Mouse (Mus musculus): Measurements from ENCODE around the gene Epha6. TPM values are rescaled to one million over a fixed set of nuclear protein-coding genes. Genes with fewer than 3 reads are reported as not detected.

Epha6 gene
- polyA plus RNA-seq, 1 experiment from 2014 or later, result not detected

DNA sequence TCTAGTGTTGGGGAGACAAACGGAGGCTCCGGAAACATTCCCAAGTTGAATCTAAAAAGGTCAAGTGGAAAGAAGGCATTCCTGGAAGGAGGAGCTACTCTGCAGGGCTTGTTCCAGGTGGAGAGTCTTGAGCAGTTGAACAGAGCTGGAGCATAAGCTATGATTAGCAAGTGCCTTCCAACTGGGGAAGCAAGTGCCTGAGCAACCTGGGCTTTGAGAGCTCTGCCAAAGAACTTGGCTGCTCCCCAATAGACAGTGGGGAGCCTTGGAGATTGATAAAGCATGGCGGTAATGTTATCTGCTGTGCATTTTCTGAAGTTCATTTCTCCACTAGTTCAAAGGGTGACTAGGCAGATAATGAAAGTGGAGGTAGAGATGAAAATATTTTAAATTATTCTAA lies 733.5 kb downstream of the Epha6 start:
- Histone ChIP-seq H3K9me3 (ENCODE audit: low read length) (no peaks in the 10 kb centered on the region), H3K9ac (replicated peaks; ENCODE audit: low read depth) (no peak overlapping the region), H3K36me3 (ENCODE audit: insufficient read depth, low read length) (no peaks in the 10 kb centered on the region), H3K27ac (ENCODE audit: low read length) (no peak overlapping the region), H3K4me3 (ENCODE audit: low read depth, low read length) (no peak overlapping the region), H3K4me1 (ENCODE audit: insufficient read depth, low read depth, low read length) (no peaks in the 10 kb centered on the region), H3K4me2 (replicated peaks; ENCODE audit: low read depth, low read length) (no peak overlapping the region), H3K27me3 (replicated peaks; ENCODE audit: insufficient read depth, low read length) (no peaks in the 10 kb centered on the region)
- no peak for TF ChIP-seq EP300 (IDR thresholded peaks at IDR 0.05)
- TF ChIP-seq CTCF (IDR thresholded peaks at IDR 0.05), result no peak
- WGBS, result 70% methylated on average over 3 of the region's 3 CpGs
- ATAC-seq (no peak), DNase-seq (ENCODE audit: low spot score) (no peak)

DNA sequence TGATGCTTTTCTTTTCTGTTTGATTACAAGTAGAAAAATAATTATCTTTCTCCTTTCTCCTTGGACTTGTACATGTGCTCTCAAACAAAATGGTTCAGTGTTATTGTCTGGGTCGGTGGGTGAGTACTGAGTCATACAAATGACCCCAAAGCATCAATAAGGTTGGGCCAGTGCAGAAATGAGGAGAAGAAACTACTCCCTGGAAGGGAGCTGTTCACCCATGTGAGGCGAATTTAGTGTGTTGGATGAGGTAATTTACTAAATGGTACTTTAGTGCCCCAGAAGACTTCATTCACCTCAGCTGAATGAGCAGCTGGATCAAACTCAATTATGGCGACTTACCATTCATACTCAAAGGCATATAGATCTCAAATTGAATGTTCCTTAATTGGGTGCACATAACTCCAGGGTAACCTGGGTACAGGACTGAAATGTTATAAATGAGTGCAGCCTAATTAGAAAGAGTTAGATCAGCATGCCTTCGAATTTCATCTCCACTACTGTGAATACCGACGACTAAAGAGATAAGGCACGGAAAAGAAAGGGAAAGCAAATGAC lies 751.1 kb downstream of the Epha6 start:
- no peak overlapping the region for H3K4me3 ChIP-seq (ENCODE audit: low read depth, low read length)
- H3K9me3 ChIP-seq (ENCODE audit: low read length), result no peaks in the 10 kb centered on the region
- ATAC-seq, result no peak
- no peaks in the 10 kb centered on the region for H3K4me1 ChIP-seq (ENCODE audit: insufficient read depth, low read depth, low read length)
- H3K27me3 ChIP-seq (replicated peaks; ENCODE audit: insufficient read depth, low read length), result no peaks in the 10 kb centered on the region
- no peak overlapping the region for H3K9ac ChIP-seq (replicated peaks; ENCODE audit: low read depth)
- H3K36me3 ChIP-seq (ENCODE audit: insufficient read depth, low read length), result no peaks in the 10 kb centered on the region
- no peak overlapping the region for H3K4me2 ChIP-seq (replicated peaks; ENCODE audit: low read depth, low read length)
- 72% methylated on average over 7 of the region's 7 CpGs for WGBS
- no peak for TF ChIP-seq EP300 (IDR thresholded peaks at IDR 0.05)
- TF ChIP-seq CTCF (IDR thresholded peaks at IDR 0.05), result no peak
- no peak for DNase-seq (ENCODE audit: low spot score)
- H3K27ac ChIP-seq (ENCODE audit: low read length), result no peak overlapping the region

DNA sequence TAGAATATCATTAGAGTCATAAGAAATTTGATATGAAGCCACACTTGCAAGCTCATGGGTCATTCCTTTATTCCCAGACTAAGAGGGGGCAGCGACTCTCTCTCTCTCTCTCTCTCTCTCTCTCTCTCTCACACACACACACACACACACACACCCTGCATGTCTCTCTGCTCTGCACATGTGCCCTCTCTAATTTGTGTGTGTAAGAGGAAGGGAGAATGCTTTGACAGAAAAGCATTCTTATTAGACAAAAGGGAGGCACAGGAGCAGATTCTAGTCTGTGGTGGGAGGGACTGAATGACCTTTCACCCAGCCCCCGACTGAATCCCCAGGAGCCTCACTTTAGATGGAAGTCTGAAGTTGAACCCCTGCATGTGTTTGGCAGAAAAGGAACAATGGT lies 752.6 kb downstream of the Epha6 start:
- no peak for TF ChIP-seq CTCF (IDR thresholded peaks at IDR 0.05)
- TF ChIP-seq EP300 (IDR thresholded peaks at IDR 0.05), result no peak
- Histone ChIP-seq H3K4me2 (replicated peaks; ENCODE audit: low read depth, low read length) (no peak overlapping the region), H3K27ac (ENCODE audit: low read length) (no peak overlapping the region), H3K4me1 (ENCODE audit: insufficient read depth, low read depth, low read length) (no peaks in the 10 kb centered on the region), H3K9me3 (ENCODE audit: low read length) (no peaks in the 10 kb centered on the region), H3K27me3 (replicated peaks; ENCODE audit: insufficient read depth, low read length) (no peaks in the 10 kb centered on the region), H3K9ac (replicated peaks; ENCODE audit: low read depth) (no peak overlapping the region), H3K4me3 (ENCODE audit: low read depth, low read length) (no peak overlapping the region), H3K36me3 (ENCODE audit: insufficient read depth, low read length) (no peaks in the 10 kb centered on the region)
- 57% methylated on average over 2 of the region's 2 CpGs for WGBS
- DNase-seq (ENCODE audit: low spot score) (no peak), ATAC-seq (no peak)

DNA sequence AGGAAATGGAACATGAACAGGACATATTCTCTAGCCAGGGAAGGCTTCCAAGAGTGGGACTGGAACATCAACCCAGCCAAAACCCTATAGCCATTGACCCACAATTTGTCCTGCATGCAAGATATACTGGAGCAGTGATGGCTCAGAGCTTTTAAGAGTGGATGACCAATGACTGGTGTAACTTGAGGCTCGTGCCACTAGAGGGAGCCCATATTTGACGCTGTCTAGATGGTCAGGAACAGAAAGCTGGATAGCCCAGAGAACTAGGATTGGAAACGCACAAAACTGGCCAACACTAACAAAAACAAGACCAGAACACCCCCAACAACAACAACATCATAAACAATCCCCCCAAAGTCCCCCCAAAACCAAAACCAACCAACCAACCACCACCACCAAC lies 758.8 kb downstream of the Epha6 start:
- TF ChIP-seq CTCF (IDR thresholded peaks at IDR 0.05) (peak; percentile 53), EP300 (IDR thresholded peaks at IDR 0.05) (no peak)
- Histone ChIP-seq H3K4me2 (replicated peaks; ENCODE audit: low read depth, low read length) (no peak overlapping the region), H3K9me3 (ENCODE audit: low read length) (no peaks in the 10 kb centered on the region), H3K27me3 (replicated peaks; ENCODE audit: insufficient read depth, low read length) (no peaks in the 10 kb centered on the region), H3K36me3 (ENCODE audit: insufficient read depth, low read length) (no peaks in the 10 kb centered on the region), H3K9ac (replicated peaks; ENCODE audit: low read depth) (no peak overlapping the region), H3K27ac (ENCODE audit: low read length) (no peak overlapping the region), H3K4me1 (ENCODE audit: insufficient read depth, low read depth, low read length) (no peaks in the 10 kb centered on the region), H3K4me3 (ENCODE audit: low read depth, low read length) (no peak overlapping the region)
- ATAC-seq (no peak), DNase-seq (ENCODE audit: low spot score) (no peak)
- 10% methylated on average over 3 of the region's 3 CpGs for WGBS

DNA sequence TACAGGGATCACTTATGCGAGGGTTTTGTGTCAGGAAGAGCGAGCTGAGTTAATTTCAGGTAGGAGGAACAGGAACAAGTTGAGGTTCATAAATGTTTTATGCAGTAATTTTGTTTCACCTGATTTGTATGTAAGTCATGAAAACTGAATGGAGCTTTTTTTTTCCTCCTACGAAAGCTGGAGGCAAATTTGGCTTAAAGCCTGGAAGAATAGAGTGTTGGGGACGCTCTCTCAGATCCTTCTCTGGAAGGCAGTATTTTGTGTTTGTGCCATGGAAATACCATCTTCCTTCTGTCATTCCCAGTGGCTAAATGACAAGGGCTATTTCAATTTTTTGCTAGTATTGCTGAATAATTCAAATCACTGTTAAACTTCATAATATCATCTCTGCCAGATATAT lies 768.6 kb downstream of the Epha6 start:
- Histone ChIP-seq H3K4me3 (ENCODE audit: low read depth, low read length) (no peak overlapping the region), H3K9me3 (ENCODE audit: low read length) (no peaks in the 10 kb centered on the region), H3K4me2 (replicated peaks; ENCODE audit: low read depth, low read length) (no peak overlapping the region), H3K27me3 (replicated peaks; ENCODE audit: insufficient read depth, low read length) (no peaks in the 10 kb centered on the region), H3K27ac (ENCODE audit: low read length) (no peak overlapping the region), H3K9ac (replicated peaks; ENCODE audit: low read depth) (no peak overlapping the region), H3K4me1 (ENCODE audit: insufficient read depth, low read depth, low read length) (no peaks in the 10 kb centered on the region), H3K36me3 (ENCODE audit: insufficient read depth, low read length) (no peaks in the 10 kb centered on the region)
- WGBS, result 72% methylated on average over 4 of the region's 4 CpGs
- TF ChIP-seq CTCF (IDR thresholded peaks at IDR 0.05), result no peak
- TF ChIP-seq EP300 (IDR thresholded peaks at IDR 0.05), result no peak
- ATAC-seq (no peak), DNase-seq (ENCODE audit: low spot score) (no peak)

DNA sequence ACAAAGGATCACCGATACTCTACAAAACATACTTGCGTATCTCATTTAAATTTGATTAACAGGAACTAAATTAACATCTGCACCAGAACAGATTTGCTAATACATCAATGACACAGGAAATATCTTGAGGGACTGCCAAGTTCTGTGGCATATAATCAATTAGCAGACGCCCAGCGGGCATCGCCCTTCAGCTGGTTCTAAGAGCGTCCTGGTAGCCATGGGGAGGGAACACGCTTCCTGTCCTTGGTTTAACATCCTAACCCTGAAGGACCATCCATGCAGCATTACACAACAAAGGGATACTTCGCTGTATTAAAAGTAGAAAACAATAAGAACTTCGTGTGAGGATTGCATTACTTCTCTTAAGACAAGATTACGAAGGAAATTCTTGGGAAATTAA lies 769.0 kb downstream of the Epha6 start:
- Histone ChIP-seq H3K4me2 (replicated peaks; ENCODE audit: low read depth, low read length) (no peak overlapping the region), H3K9me3 (ENCODE audit: low read length) (no peaks in the 10 kb centered on the region), H3K4me1 (ENCODE audit: insufficient read depth, low read depth, low read length) (no peaks in the 10 kb centered on the region), H3K27ac (ENCODE audit: low read length) (no peak overlapping the region), H3K9ac (replicated peaks; ENCODE audit: low read depth) (no peak overlapping the region), H3K36me3 (ENCODE audit: insufficient read depth, low read length) (no peaks in the 10 kb centered on the region), H3K4me3 (ENCODE audit: low read depth, low read length) (no peak overlapping the region), H3K27me3 (replicated peaks; ENCODE audit: insufficient read depth, low read length) (no peaks in the 10 kb centered on the region)
- 81% methylated on average over 10 of the region's 10 CpGs for WGBS
- DNase-seq (ENCODE audit: low spot score) (no peak), ATAC-seq (no peak)
- no peak for TF ChIP-seq EP300 (IDR thresholded peaks at IDR 0.05)

DNA sequence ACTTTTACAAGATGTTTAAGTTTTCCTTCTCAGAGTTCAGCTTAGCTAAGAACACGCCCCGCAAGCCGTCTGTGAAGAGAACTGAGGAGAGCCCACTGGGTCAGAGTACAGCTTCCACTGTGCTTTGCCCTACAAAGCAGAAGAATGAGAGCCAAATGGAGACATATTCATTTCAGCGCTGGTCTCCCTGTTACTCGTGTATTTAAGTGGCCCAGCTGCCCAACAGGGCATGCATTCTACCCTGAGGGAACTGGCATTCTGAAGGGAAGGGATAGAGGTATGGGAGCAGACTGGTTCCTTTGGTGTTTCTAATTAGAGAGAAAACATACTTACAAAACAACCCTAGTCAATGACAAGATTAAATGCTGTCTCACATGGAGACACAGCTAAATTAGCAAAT lies 772.9 kb downstream of the Epha6 start:
- TF ChIP-seq EP300 (IDR thresholded peaks at IDR 0.05) (no peak), CTCF (IDR thresholded peaks at IDR 0.05) (no peak)
- ATAC-seq (no peak), DNase-seq (ENCODE audit: low spot score) (no peak)
- H3K4me1 ChIP-seq (ENCODE audit: insufficient read depth, low read depth, low read length), result no peaks in the 10 kb centered on the region
- H3K36me3 ChIP-seq (ENCODE audit: insufficient read depth, low read length), result no peaks in the 10 kb centered on the region
- H3K27me3 ChIP-seq (replicated peaks; ENCODE audit: insufficient read depth, low read length), result no peaks in the 10 kb centered on the region
- H3K9me3 ChIP-seq (ENCODE audit: low read length), result no peaks in the 10 kb centered on the region
- WGBS, result 76% methylated on average over 5 of the region's 5 CpGs
- H3K27ac ChIP-seq (ENCODE audit: low read length), result no peak overlapping the region
- H3K4me2 ChIP-seq (replicated peaks; ENCODE audit: low read depth, low read length), result no peak overlapping the region
- H3K4me3 ChIP-seq (ENCODE audit: low read depth, low read length), result no peak overlapping the region
- H3K9ac ChIP-seq (replicated peaks; ENCODE audit: low read depth), result no peak overlapping the region

Data from lung, postnatal 0 days (tissue).